Mouse (Mus musculus): ENCODE results near the gene Cdca7.

GRCm38 (mm10) chr2:72446106-72446505 lies 29.9 kb upstream of the Cdca7 start:
- TF ChIP-seq CEBPB (IDR thresholded peaks at IDR 0.05; ENCODE audit: insufficient read depth, poor library complexity, severe bottlenecking) (no peak), USF1 (IDR thresholded peaks at IDR 0.05; ENCODE audit: low read depth) (no peak), POLR2A (IDR thresholded peaks at IDR 0.05; ENCODE audit: insufficient read length, low read depth) (no peak), MYOG (IDR thresholded peaks at IDR 0.05; ENCODE audit: control insufficient read depth in 1 of 3, insufficient read depth in 1 of 3, insufficient read length in 2 of 3, low read depth in 2 of 3) (no peak), SRF (IDR thresholded peaks at IDR 0.05; ENCODE audit: control insufficient read depth, insufficient read length, low read depth) (no peak), MYOD1 (IDR thresholded peaks at IDR 0.05; ENCODE audit: control insufficient read depth in 1 of 3, insufficient read length in 2 of 3, low read depth in 2 of 3) (no peak)
